Mouse (Mus musculus) forebrain, postnatal 0 days (tissue): ENCODE results near the gene Samd5. TPM values are rescaled to one million over a fixed set of nuclear protein-coding genes. Genes with fewer than 3 reads are reported as not detected.

ENCODE experiments used
- ATAC-seq: fragments of 200-750 bp; cut with Nextera tagmentation; 2 replicates; pipeline ENCODE4 v1.8.0; 2017; ENCODE audit warnings: mild to moderate bottlenecking, moderate library complexity
- DNase-seq: peaks from one replicate; pipeline ENCODE4 v3.0.0-alpha.2; 2015
- H3K27ac ChIP-seq: fragments of 300-500 bp; sonication (generic); 2 replicates; pipeline ENCODE4 v1.5.1; 2014; ENCODE audit warnings: low read depth, mild to moderate bottlenecking, antibody characterized with exemption, low read length, moderate library complexity, mixed read lengths
- H3K27me3 ChIP-seq: fragments of 300-500 bp; sonication (generic); 2 replicates; pipeline ENCODE4 v1.6.1; 2014; ENCODE audit warnings: mild to moderate bottlenecking, low read length, mixed read lengths; ENCODE audit not compliant: insufficient read depth
- H3K36me3 ChIP-seq: fragments of 300-500 bp; sonication (generic); 2 replicates; pipeline ENCODE4 v1.6.1; 2014; ENCODE audit warnings: mild to moderate bottlenecking, moderate library complexity; ENCODE audit not compliant: insufficient read depth
- H3K4me1 ChIP-seq: fragments of 300-500 bp; sonication (generic); 2 replicates; pipeline ENCODE4 v1.6.1; 2014; ENCODE audit warnings: antibody characterized with exemption; ENCODE audit not compliant: insufficient read depth
- H3K4me2 ChIP-seq: fragments of 300-500 bp; sonication (generic); 2 replicates; pipeline ENCODE4 v1.6.1; 2014; ENCODE audit warnings: low read depth, mild to moderate bottlenecking, moderate library complexity
- H3K4me3 ChIP-seq: fragments of 300-500 bp; sonication (generic); 2 replicates; pipeline ENCODE4 v1.5.1; 2014; ENCODE audit warnings: low read depth, low read length, mixed read lengths
- H3K9ac ChIP-seq: fragments of 300-500 bp; sonication (generic); 2 replicates; pipeline ENCODE4 v1.6.1; 2014; ENCODE audit warnings: mild to moderate bottlenecking
- H3K9me3 ChIP-seq: fragments of 300-500 bp; sonication (generic); 2 replicates; pipeline ENCODE4 v1.6.1; 2016; ENCODE audit warnings: low read length
- CTCF ChIP-seq: sonication (generic); IDR thresholded peaks from 2 replicates; pipeline ENCODE4 v1.5.1; 2016; ENCODE audit warnings: antibody characterized with exemption, control low read depth, low read depth
- WGBS: fragments of 180-500 bp; shearing (Covaris S2); extraction: QIAGEN DNeasy Blood & Tissue Kit; methylation state at CpG from one replicate; pipeline ENCODE4 v1.1.7; 2014; 5-methylcytosine and 5-hydroxymethylcytosine counted together
- polyA plus RNA-seq: library from polyadenylated mRNA; unstranded; fragments of >200 nt; fragmentation: Nextera tagmentation; extraction: Ambion mirVana; gene quantifications from 2 replicates; pipeline ENCODE4 v1.2.1, GENCODE M21; 2015
- total RNA-seq: library from RNA; depleted of rRNA; stranded (reverse); fragments of >200 nt; gene quantifications from 2 replicates; pipeline ENCODE4 v1.2.3, GENCODE M21; 2014; rRNA removed

The Samd5 gene
- 9.8 and 12.8 TPM in 2 replicates for total RNA-seq
- polyA plus RNA-seq, result 1.9 and 4.1 TPM in 2 replicates

DNA sequence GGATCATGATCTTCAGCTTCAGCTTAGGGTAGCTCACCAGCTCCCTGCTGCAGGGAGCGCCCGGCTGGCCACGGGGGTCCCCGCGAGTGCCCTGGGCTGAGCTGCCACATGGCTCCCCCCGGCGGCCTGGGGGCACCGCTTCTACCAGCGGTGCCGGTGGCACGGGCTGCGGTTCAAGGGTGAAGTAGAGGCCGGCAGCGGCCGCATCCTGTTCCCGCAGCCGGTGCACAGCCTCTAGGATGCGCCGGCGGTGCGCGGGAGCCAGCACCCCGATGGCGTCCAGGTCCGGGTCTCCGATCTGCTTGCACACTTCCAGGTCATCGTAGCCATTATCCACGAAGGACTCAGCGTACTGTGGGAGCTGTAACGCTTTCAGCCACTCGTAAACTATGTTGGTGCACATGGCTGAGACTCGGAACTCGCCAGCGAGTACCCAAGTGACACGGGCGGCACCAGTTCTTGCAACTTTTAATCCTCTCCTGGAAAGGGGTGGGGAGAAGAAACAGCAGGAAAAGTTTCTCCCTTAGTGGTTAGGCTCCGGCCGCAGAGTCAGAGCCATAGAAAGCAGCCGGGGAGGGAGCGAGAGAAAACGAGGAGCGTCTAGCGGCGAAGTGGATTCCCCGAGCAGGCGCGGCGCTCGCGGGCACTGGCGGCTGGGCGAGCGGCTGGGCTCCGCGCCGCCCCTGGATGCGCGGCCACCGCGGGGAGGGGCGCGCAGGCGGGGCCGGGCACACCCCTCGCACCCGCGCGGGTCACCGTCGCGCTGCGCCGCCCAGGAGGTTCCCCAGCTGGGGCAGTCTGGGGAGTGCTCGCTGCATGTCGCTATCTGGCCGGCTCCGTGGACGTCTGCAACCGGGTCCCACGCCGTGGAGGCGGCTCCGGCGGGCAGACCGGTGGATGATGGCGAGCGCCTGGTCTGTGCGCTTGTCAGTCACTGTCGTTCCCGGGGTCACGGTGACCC is at the start of gene Samd5:
Gene Samd5 (minus strand): TSS at position 648 of the 961 bp plus-strand sequence.
- DNase-seq, result peak; percentile 72
- under 1% methylated on average over 87 of the region's 91 CpGs for WGBS
- Histone ChIP-seq H3K36me3 (no peaks in the 10 kb centered on the region), H3K4me2 (peak within 1 kb of the TSS; percentile 99), H3K9me3 (no peaks in the 10 kb centered on the region), H3K9ac (peak within 1 kb of the TSS; percentile 59), H3K27me3 (no peaks in the 10 kb centered on the region), H3K27ac (peak within 1 kb of the TSS; percentile 46; the same call in 1 of the 2 replicates), H3K4me3 (peak within 1 kb of the TSS; percentile 61), H3K4me1 (no peaks in the 10 kb centered on the region)
- ATAC-seq, result peak; percentile 77
- peak; percentile 33 for TF ChIP-seq CTCF

GRCm38 (mm10) chr10:9722519-9723303 is 47.7 kb upstream of the Samd5 start:
- no peaks in the 10 kb centered on the region for H3K4me1 ChIP-seq
- no peak for ATAC-seq
- no peak overlapping the region for H3K9ac ChIP-seq
- H3K27ac ChIP-seq, result no peak overlapping the region
- H3K4me2 ChIP-seq, result no peak overlapping the region
- H3K36me3 ChIP-seq, result no peaks in the 10 kb centered on the region
- no peaks in the 10 kb centered on the region for H3K9me3 ChIP-seq
- TF ChIP-seq CTCF, result no peak
- H3K27me3 ChIP-seq, result no peaks in the 10 kb centered on the region
- WGBS, result 76% methylated on average over 11 of the region's 11 CpGs
- no peak overlapping the region for H3K4me3 ChIP-seq
- no peak for DNase-seq

- DNase-seq, result no peak
- Histone ChIP-seq H3K9ac (no peak overlapping the region), H3K27me3 (no peaks in the 10 kb centered on the region), H3K27ac (no peak overlapping the region), H3K9me3 (no peaks in the 10 kb centered on the region), H3K4me1 (no peaks in the 10 kb centered on the region), H3K36me3 (no peaks in the 10 kb centered on the region), H3K4me3 (no peak overlapping the region), H3K4me2 (no peak overlapping the region)
- TF ChIP-seq CTCF, result no peak
- no peak for ATAC-seq
- 73% methylated on average over 5 of the region's 5 CpGs for WGBS
Measured at GRCm38 (mm10) chr10:9720027-9720426, 45.0 kb upstream of the Samd5 start.

- TF ChIP-seq CTCF, result no peak
- Histone ChIP-seq H3K36me3 (no peaks in the 10 kb centered on the region), H3K9me3 (no peaks in the 10 kb centered on the region), H3K4me1 (no peaks in the 10 kb centered on the region), H3K27me3 (no peaks in the 10 kb centered on the region), H3K9ac (no peak overlapping the region), H3K4me2 (no peak overlapping the region), H3K27ac (no peak overlapping the region), H3K4me3 (no peak overlapping the region)
- ATAC-seq (no peak), DNase-seq (no peak)
- WGBS, result 77% methylated on average over 5 of the region's 5 CpGs
Measured at GRCm38 (mm10) chr10:9718086-9718485, 43.1 kb upstream of the Samd5 start.

DNA sequence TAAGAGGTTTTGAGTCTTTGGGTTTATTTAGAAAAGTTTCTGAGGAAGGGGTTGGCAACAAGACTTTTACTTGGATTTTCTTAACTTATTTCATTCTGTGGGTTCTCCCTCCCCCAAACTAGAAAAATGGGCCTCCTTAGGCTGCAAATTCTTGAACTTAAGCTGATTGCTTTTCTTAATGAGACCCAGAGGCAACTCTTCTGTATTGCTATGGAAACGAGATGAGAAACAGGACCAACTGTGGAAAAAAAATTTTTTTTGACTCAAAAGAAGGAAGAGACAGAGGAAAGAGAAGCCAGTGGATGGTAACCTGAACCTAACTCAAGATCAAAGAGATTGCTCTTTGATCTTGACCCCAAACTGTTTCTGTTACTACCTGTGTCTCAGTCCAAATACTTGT is 29.9 kb upstream of the Samd5 start:
- H3K4me3 ChIP-seq, result no peak overlapping the region

GRCm38 (mm10) chr10:9699071-9699761 is 24.2 kb upstream of the Samd5 start:
- ATAC-seq (no peak), DNase-seq (no peak)
- 93% methylated on average over 22 of the region's 22 CpGs for WGBS
- H3K4me1 ChIP-seq, result no peaks in the 10 kb centered on the region
- no peaks in the 10 kb centered on the region for H3K9me3 ChIP-seq
- no peaks in the 10 kb centered on the region for H3K27me3 ChIP-seq
- H3K36me3 ChIP-seq, result no peaks in the 10 kb centered on the region
- H3K9ac ChIP-seq, result no peak overlapping the region
- H3K4me2 ChIP-seq, result no peak overlapping the region
- no peak for TF ChIP-seq CTCF
- H3K27ac ChIP-seq, result no peak overlapping the region
- H3K4me3 ChIP-seq, result no peak overlapping the region

More for the DNA sequence above, 29.9 kb upstream of the Samd5 start:
- DNase-seq (no peak), ATAC-seq (no peak)
- 52% methylated on average over 1 of the region's 1 CpGs for WGBS
- H3K9ac ChIP-seq, result no peak overlapping the region
- no peak overlapping the region for H3K4me2 ChIP-seq
- H3K27ac ChIP-seq, result no peak overlapping the region
- no peaks in the 10 kb centered on the region for H3K4me1 ChIP-seq
- H3K9me3 ChIP-seq, result no peaks in the 10 kb centered on the region
- H3K27me3 ChIP-seq, result no peaks in the 10 kb centered on the region
- H3K36me3 ChIP-seq, result no peaks in the 10 kb centered on the region
- TF ChIP-seq CTCF, result no peak
